Mouse (Mus musculus) right cerebral cortex, postnatal 36 days (tissue): ENCODE data around the gene Commd6.

ENCODE experiments used
- DNase-seq, 2 experiments: peaks; one replicate each; pipeline ENCODE4 v3.0.0; 2022; ENCODE audit warnings: low spot score in 2 of 2, mixed read lengths in 1 of 2

The Commd6 gene

DNA sequence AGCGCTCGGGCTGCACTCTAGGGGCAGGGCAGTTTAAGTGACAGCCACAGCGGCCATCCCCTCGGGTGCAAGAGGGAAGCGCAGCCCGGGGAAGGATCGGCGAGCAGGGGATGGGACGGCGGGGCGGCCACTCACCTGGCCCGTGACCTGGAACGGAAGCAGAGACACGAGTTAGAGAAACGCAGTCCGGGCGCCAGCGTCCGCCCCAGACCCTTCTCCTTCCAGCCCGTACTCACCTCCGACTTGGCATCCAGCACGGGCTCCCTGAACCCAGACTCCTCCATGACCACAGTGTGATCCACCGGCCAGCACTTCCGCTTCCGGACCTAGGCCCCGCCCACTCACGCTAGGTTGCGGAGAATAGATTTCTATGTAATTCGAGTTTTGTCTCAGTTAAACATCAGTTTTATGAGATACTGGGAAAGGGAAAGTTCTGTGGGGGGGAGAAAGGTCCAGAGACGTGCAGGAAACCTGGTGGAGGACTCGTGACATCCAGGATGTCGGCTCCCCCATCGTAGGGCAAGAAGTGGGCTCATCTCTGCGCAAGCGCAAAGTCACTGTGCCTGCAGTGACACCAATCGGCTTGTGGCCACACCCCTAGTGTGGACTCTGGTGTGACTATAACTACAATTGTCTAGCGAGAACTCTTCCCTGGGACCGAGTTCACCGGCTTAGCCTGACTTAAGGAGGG lies at the start of gene Commd6:
TSS of gene Commd6 (minus strand) at position 534 of the 691 bp plus-strand sequence.
- peak; percentile 92 to 94 for DNase-seq

DNA sequence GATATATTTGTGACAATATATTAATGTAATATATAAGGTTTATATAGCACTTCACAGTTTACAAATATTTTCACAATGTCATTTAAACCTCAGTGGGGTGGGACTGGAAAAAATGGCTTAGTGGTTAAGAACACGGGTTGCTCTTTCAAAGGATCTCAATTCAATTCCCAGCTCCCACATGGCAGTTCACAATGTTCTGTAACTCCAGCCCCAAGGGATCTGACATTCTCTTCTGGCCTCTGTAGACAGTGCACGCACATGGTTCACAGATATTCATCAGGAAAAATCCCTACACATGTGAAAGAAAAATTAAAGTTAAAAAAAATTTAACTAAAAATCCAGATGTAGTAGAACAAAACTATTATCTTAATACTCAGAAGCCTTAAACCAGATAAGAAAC lies 47.9 kb upstream of the Commd6 start:
- DNase-seq, result no peak

DNA sequence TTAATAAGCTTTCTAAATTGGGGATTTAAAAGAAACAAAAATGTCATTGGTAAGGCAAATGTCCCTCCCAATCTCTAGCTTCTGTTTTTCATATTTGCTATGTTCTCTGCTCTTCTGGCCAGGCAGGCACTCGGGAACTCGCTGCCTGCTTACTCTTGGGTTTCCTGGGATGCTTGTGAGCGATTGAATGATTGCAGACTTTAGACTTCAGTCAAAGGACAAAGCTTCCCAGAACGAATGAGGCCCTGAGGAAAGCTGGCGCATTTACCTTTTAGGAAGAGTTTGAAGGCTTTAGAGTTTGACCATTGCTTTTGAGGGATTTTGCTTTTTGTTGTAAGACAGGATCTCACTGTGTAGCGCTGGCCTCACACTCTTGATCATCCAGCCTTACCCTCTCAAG lies 47.2 kb upstream of the Commd6 start:
- no peak for DNase-seq

DNA sequence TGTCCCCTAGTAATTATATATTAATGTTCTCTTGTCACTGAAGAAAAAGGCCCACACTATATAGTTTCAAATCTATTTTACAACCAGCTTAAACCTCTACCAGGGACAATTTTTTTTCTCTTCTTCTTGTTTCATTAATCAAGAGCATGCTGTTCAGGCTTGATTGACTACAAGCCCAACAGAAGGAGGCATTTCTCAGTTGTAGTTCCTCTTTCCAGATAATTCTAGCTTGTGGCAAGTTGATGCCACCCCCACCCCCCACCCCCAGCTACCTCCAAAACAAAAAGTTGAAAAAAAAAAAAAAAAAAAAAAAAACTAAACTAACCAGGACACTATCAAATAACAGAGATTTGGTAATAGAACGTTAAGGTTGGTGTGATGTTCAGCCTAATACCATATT lies 31.7 kb upstream of the Commd6 start:
- no peak for DNase-seq

DNA sequence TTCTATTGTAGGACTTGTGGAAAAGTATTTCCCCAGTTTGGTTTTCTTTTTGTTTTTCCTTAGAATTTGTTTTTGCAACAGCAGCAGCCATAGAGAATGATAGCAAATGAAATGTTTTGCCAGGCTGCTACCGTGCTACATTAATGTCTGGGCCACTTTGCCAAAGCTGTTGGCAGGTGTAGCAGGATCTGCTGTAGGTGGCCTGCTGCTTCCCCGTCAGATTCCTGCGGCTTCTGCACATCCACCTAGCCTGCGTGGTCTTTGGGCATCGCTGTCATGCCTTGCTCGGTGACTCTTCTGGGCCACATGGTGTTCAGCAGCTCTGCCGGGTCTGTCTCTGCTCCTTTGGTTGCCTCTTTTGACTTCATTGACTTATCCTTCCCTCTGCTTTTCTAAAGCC lies 28.1 kb upstream of the Commd6 start:
- no peak for DNase-seq

DNA sequence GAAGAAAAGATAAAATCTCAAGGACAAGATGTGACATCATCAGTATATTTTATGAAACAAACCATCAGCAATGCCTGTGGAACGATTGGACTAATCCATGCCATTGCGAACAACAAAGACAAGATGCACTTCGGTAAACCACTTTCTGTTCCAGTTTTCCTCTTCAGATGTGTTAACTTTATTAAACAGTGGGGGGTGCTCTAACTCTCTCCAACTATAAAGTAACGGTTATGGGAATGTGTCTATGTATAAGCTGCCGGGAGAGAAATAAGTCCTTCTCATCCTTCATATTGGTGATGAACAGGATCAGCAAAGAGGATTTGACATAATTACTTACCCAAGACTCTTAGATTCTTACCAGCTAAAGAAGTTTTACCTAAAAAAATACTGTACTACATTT lies 26.1 kb upstream of the Commd6 start:
- no peak for DNase-seq

DNA sequence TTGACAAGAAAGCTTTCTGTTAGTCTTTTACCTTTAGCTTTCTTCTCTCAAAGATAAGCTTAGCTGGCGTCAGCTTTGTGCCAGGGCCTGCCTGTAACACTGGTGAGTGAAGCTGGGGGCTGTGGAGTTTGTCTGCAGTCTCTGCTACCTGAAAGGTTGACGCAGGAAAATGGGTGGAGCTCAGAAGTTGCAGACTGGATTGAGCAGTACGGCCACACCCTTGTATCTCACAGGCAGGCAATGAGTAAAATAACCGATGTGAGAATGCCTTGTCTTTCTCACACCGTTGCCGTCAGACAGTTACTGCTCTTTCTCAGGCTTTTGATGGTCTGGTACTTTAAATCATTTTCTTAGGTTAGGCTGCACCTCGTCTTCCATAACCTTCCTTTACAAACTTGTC lies 25.6 kb upstream of the Commd6 start:
- no peak for DNase-seq

DNA sequence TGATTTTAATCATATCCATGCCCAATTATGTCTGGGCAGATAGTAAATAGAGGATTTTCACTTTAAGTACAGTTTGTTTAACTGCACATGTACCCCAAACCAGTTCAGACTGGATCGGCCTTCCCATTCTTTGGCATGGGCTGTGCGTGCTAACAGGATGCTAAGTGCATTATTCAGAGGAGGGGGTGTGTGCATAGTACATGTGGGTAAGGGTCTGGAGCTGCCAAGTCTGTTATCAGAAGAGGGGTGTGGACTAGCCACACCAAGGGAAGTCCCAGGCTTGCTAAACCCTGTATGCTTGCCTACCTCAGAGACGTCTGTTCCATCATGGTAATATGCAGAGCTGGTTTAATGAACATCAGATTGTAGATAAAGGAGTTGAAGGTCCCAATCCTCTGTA lies 23.8 kb upstream of the Commd6 start:
- DNase-seq, result no peak

DNA sequence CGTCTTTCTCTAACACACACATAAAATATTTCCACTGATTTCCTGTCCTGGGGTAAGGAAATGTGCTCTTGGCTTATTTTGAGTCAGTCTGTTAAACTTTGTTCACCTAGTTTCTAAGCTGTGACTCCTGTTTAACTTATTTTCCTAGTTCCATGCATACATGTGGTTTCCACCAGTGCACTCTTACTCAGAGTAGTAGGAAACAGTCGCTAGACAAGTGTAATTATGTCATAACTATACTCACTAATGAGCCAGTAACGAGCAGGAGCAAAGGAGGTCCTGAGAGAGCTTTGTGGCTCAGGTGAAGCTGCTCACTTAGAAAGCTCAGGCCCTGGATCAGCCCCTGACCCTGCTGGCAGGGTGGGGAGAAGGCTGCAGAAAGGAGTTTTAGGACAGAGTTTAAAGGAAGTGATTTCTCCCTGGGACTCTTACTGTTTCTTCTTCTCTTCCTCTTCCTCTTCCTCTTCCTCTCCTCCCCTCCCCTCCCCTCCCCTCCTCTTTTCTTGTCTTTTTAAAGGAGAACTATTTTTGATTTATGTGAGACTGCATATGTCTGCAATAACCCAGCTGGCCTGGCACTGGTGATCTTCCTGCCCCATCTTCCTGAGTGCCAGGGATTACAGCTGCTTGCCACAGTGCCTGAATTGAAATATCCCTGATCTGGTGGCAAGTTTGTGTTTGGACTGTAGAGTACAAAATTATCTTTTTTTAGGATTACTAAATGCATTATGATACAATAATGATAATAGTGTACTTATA lies 21.3 kb upstream of the Commd6 start:
- DNase-seq, result no peak

DNA sequence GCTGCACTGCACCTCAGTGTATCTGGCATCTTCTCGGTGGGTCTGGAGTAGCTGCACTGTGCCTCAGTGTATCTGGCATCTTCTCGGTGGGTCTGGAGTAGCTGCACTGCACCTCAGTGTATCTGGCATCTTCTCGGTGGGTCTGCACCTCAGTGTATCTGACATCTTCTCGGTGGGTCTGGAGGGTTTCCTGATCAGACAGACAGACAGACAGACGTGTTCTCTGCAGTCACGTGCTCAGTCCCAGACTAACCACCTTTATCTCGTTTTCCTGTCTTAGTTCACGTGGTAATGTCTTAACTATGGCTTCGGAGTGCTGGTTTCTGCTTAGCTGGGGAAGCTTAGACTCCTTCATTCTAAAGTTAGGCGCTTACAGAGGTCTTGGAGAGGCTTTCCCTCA lies 15.8 kb upstream of the Commd6 start:
- no peak for DNase-seq

DNA sequence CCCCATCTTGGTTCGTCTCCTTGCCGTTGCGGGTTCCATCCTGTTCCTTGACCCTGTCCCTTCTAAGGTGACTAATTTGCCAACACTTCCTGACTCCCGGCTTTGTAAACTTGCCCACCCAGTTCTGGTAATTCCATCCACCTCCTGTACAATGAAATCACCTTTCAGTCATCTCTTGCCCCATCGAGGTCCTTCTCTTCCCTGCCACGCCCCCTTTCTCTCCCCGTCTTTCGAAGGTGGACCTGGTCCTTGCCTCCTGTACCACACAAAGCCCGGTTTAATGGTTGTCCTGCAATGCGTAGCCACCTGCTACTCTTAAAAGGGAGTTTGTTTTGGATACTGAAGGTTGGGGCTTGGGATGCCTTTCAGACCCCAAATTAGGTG lies 14.0 kb upstream of the Commd6 start:
- no peak for DNase-seq

DNA sequence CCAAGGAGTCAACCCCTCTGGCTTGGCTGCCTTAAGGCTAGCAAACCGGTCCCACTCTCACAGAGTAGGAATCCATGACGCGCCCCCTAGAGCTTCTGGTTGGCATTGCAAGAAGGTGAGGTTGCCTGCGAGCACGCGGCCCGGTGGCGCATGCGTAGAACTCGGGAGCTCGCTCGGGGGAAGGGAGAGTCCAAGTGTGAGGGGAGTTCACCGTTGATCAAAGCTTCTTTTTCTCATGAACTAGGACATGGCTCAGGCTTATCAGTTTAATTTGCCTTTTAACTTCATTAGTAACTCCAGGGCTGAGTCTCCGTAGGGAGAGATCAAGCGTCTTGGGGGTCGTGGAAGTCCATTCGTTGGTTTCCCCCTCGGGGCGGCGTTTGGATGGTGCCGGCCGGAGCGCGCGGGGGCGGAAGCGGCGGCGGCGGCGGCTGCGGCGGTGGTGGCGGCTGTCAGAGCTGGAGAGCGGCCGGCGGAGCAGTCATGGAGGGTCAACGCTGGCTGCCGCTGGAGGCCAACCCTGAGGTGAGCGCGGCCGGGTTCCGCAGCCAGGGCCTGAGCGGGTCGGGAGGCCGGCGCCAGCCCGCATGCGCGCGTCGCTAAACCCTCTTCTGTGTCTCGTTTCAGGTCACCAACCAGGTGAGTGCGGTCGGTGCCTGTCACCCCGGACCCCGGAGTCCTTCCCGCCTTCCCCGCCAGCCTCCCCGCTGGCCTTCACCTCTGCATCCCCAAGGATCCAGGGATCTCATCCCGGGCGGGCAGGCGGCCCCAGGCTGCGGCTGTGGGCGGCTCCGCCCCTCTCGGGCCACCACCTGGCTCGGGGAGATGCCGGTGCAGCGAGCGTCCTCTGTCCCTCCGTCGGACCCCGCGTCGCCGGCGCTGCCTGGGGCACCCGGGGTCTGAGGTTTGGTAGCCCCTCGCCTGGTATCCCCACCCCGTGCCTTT lies 13.4 kb upstream of the Commd6 start, which contains the start of gene Uchl3:
TSS of gene Uchl3 (plus strand) at position 387 of the 945 bp plus-strand sequence.
- peak; percentile 90 to 91 for DNase-seq

DNA sequence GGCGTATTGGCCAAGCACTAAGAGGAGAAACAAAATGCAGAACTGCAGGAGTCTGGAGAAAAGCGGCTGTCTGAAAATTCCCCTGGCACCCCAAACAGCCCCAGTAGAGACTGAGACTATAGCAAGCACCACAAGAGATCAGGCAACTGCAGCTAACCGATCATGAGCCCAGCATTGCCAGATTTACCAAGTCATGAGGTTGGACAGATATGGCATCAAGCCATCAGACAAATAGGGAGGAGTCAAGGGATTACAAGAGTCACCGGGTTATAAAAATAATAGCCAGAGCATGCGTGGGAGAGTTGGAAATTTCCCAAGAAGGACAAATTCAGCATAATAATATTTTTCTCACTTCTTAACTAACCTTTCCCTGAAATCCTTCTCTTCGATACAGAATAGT lies 12.1 kb upstream of the Commd6 start:
- DNase-seq, result no peak

DNA sequence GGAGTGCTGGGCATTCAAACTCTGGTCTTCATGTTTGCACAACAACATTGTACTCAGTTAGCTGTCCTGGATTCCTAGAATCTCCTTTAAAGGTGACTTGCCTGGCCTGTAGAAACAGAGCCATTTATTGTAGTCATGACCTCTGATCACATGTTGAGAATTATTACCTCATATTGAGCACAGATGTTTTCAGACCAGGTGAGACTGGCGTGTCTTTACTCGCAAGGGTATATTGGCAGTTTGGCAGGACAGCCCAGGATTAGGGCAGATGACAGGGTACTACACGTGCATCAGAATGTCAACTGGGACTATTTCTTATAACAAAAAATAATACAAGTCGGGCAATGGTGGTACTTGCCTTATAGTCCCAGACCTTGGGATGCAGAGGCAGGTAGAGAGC lies 10.1 kb upstream of the Commd6 start:
- no peak for DNase-seq

DNA sequence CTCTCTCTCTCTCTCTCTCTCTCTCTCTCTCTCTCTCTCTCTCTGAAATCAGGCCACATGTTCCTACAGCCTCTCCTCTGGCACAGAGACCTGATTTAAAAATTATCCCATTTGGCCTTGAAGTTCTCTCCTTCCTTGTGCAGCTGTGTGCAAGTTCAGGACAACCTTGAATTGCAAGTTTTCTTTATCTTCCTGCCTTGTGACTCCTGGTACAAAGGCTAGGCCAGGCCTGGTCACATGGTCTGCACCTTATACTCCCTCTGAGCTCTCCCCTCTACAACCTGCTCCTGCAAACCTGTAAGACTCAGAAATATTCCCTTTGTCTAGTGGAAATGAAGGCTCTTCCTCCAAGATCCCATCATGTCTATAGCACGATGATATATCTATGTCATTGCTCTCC lies 4.5 kb upstream of the Commd6 start:
- no peak for DNase-seq

DNA sequence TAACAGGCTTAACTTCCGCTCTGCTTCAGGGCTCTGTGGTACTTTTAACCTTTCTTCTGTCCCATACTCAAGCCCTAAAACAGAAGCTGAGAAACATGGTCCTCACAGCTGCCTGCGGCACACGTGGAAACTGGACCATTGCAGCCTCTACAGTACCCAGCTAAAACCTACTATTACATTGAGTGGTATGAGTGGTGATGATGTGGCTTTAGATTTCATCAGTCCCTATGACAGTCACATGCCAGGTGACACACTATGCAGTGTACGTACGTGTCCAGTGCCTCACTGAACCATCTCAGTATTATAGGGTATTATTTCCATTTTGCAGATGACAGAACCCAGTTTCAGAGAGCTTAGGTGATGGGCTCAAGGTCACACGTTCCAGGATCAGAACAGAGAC lies 3.1 kb downstream of the Commd6 start:
- DNase-seq, result no peak

DNA sequence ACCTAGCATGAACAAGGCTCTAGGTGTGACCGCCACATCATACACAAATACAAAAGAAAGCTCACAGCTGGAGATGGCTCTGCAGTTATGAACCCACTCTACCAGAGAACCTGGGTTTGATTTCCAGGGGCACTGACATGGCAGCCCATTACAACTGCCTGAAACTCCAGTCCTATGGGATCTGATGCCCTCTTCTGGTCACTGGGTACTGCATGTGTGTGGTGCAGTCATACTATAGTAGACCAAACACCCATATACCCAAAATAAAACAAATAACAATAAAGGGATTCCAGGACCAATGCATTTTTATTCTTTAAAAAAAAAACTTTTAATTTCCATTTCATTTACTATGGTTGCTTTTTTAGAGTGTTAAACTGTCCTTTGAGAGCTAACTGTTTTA lies 4.7 kb downstream of the Commd6 start:
- no peak for DNase-seq

DNA sequence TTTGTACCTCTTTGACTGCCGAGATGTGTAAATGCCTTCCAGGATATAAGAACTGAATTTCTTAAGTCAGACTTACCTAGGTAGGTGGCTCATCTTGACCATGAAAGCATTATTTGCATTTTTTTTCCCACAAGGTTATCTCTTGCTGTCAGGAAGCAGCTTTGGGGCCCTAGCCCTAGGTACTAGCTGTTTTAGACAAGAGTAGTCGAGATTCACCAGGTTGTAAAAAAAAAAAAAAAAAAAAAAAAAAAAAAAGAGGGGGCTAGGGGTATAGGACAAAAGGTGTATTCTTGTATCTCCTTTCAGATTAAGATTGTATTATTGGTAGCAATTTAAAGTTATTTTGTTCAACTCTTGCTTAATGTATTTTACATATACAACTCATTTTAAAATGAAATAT lies 9.9 kb downstream of the Commd6 start:
- no peak for DNase-seq

DNA sequence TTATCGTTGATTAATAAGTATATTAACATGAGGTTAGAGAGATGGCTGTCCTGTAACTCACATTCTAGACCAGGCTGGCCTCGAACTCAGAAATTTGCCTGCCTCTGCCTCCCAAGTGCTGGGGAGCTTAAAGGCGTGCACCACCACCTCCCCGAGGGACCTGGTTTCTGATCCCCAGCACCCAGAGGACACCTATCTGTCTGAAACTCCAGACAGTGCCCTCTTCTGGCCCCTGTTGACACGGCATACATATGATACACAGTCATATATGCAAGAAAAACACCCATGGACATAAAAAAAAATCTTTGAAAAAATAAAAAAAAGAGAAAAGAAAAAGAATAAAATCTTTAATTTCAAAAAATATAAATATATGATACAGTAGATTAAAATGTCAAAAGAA lies 22.8 kb downstream of the Commd6 start:
- no peak for DNase-seq

DNA sequence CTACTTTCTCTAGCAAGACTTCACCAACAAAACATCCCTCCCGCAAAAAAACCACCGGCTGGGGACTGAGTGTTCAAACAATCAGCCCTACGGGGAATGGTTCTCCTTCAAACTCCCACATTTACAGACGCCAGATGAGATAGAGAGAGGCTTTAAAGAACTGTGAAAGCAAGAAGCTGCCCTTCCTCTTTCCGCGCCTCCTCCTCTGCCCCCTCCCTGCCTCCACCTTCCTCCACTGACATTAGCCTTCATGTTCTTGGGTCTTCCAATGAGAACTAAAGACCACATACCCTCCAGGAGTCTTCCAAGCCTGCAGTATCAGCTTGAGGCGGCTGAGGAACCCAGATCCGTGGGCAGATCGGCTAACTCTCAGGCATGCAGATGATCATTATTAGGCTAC lies 24.3 kb downstream of the Commd6 start:
- DNase-seq, result no peak

DNA sequence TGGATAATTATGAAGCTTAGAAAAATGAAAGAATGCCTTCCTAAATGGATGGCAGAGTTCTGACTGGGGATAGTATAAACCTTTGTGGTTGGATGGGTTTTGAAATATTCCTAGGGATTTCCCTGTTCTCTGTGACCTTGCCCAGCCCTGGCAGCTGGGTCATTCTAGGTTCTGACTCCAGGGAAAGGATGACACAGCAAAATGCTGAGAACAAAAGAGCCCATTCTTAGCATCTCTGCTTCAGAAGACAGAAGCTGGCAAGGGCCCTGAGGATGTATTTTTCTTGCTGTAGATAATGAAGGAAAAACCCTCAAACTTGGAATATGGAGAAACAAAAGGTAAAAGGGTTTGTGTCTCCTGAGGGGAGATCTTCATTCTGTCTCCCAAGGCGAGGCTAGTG lies 27.3 kb downstream of the Commd6 start:
- DNase-seq, result no peak

DNA sequence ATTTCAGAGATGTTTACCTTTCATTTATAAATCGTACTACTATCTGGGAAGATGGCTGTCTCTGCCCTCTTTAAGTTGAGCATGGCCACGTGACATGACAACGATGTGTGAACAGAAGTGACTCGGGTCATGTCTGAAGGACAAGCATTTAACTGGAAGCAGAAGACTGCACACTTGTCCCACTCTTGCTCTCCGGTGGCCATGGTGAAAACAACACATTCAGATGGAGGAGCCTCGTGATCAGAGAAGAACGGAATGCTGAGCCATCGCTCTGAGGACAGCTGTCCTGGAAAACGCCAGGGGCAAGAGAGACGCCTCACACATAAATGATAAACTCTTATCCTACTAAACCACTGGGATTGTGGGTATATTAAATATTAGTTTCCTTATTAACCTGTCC lies 29.8 kb downstream of the Commd6 start:
- no peak for DNase-seq
